Mouse (Mus musculus): Measurements from ENCODE around the gene Gm21776. TPM values are rescaled to one million over a fixed set of nuclear protein-coding genes. Genes with fewer than 3 reads are reported as not detected.
"Not testable (repeated sequence)": the region's sequence is repeated elsewhere in the genome, so short reads cannot be mapped to it uniquely, and the experiment has no call there.

Gene Gm21776
- not detected in 2 replicates for polyA plus RNA-seq (2016; fragmentation: Nextera tagmentation; extraction: Ambion mirVana)

DNA sequence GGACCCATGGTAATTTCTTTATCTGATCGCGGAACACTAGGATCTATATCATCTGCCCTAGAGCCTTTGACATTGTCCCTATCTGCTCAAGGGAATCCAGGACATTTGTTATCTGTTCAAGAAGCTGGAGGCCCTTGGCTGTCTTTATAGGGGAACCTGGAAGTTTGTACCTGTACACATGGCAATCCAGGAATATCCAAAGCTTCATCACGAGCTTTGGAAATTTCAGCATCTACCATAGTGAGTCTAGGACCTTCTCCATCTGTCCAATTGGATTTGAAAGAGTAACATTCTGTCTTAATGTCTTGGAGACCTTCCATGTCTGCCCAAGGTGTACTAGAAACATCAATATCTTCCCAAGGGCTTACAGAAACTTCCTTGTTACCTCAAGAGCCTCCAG is at the start of gene Gm21776:
Gm21776 (plus strand) TSS at position 301 of the 400 bp plus-strand sequence.
- not testable (repeated sequence) for H3K27ac ChIP-seq (replicated peaks); H3K9me3 ChIP-seq (replicated peaks); DNase-seq (ENCODE audit: low spot score); H3K27me3 ChIP-seq (ENCODE audit: low read depth, poor library complexity, severe bottlenecking); H3K36me3 ChIP-seq; H3K4me3 ChIP-seq; H3K4me1 ChIP-seq
- no CpG with 5 or more reads among the region's 3 CpGs for WGBS
